Mouse (Mus musculus) spleen, adult 2 months (tissue): ENCODE results near the gene Lcp2. TPM values are rescaled to one million over a fixed set of nuclear protein-coding genes. Genes with fewer than 3 reads are reported as not detected.

Source experiments
- DNase-seq, 2 experiments: peaks; one replicate each; pipeline versions ENCODE4 v3.0.0 to v3.0.0-alpha.2; 2012 to 2021; ENCODE audit warnings: low spot score in 2 of 2, low read depth in 1 of 2
- H3K27ac ChIP-seq: fragments of 200-500 bp; 2 replicates; pipeline ENCODE4 v1.5.1; 2012; ENCODE audit warnings: low read length, inconsistent platforms; ENCODE audit not compliant: insufficient read depth
- H3K27me3 ChIP-seq: fragments of 200-500 bp; 2 replicates; pipeline ENCODE4 v1.6.1; 2012; ENCODE audit warnings: mild to moderate bottlenecking, moderate library complexity, low read length, inconsistent platforms; ENCODE audit not compliant: control insufficient read depth, insufficient read depth
- H3K36me3 ChIP-seq: fragments of 200-500 bp; 2 replicates; pipeline ENCODE4 v1.6.1; 2012; ENCODE audit warnings: mild to moderate bottlenecking, low read length, inconsistent platforms; ENCODE audit not compliant: control insufficient read depth, insufficient read depth
- H3K4me1 ChIP-seq: fragments of 200-500 bp; 2 replicates; pipeline ENCODE4 v1.6.1; 2011; ENCODE audit warnings: inconsistent platforms; ENCODE audit not compliant: control insufficient read depth, insufficient read depth, insufficient read length
- H3K4me3 ChIP-seq: fragments of 200-500 bp; 2 replicates; pipeline ENCODE4 v1.5.1; 2011; ENCODE audit warnings: mild to moderate bottlenecking, inconsistent platforms; ENCODE audit not compliant: insufficient read depth, insufficient read length; ENCODE audit errors: extremely low read depth
- CTCF ChIP-seq: fragments of 200-500 bp; IDR thresholded peaks from 2 replicates; pipeline ENCODE4 v1.5.1; 2011; ENCODE audit warnings: mild to moderate bottlenecking, inconsistent platforms; ENCODE audit not compliant: insufficient read depth, insufficient read length, insufficient replicate concordance; ENCODE audit errors: extremely low read depth
- POLR2A ChIP-seq: fragments of 200-500 bp; IDR thresholded peaks from 2 replicates; pipeline ENCODE4 v1.6.1; 2011; ENCODE audit warnings: low read depth, low read length, inconsistent platforms
- WGBS: fragments of 180-500 bp; shearing (Covaris S2); methylation state at CpG from one replicate; pipeline ENCODE4 v1.1.7; 2018; 5-methylcytosine and 5-hydroxymethylcytosine counted together
- polyA plus RNA-seq: library from polyadenylated mRNA; depleted of rRNA; stranded (reverse); fragments of >200 nt; gene quantifications from 2 replicates; pipeline ENCODE4 v1.2.3, GENCODE M21; 2012

Lcp2 gene
- polyA plus RNA-seq, 1 experiment: 34.0 TPM

DNA sequence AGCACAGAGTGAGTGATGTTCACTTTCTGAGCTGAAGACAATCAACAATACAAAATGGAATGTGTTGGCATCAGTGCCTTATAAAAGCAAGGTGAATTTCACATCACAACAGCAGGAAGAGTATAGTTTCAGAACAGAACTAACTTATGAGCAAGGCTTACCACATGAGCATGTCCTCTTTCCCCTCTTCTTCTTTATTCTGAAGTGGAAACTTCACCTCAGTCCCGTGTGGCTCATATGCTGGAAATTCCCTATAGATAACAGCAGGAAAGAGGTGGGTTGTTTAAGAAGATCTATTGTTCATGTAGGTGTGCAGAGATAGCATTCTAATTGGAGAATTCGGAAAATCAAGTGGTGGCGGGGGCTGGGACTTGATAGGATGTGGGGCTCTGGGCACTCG lies 55.1 kb downstream of the Lcp2 start:
- Histone ChIP-seq H3K4me1 (no peaks in the 10 kb centered on the region), H3K36me3 (no peaks in the 10 kb centered on the region), H3K27me3 (no peaks in the 10 kb centered on the region), H3K4me3 (no peak overlapping the region), H3K27ac (no peak overlapping the region)
- DNase-seq: no peak
- TF ChIP-seq POLR2A: no peak
- TF ChIP-seq CTCF: no peak
- 75% methylated on average over 4 of the region's 4 CpGs for WGBS

DNA sequence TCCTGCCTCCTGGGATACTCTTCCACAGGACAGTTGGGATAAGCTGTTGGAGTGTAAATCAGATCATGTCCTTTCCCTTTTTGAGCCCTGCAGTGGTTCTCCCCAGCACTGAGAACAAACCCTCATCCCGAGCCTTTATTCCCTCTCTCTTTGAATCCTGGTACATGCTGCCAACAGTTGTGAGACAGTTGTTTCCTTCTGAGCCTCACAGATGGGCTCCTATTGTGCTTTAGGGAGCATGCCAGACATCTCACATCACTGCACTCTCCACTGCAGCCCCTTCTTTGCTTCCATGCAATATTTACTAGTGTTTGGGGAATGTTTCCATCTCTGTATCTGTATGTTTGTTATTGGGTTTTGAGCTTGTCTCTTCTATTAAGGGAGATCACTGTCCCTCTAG lies 58.2 kb downstream of the Lcp2 start:
- no peak for DNase-seq
- WGBS: 92% methylated on average over 1 of the region's 1 CpGs
- Histone ChIP-seq H3K36me3 (no peaks in the 10 kb centered on the region), H3K4me1 (no peaks in the 10 kb centered on the region), H3K27ac (no peak overlapping the region), H3K27me3 (no peaks in the 10 kb centered on the region), H3K4me3 (no peak overlapping the region)
- no peak for TF ChIP-seq CTCF
- no peak for TF ChIP-seq POLR2A

DNA sequence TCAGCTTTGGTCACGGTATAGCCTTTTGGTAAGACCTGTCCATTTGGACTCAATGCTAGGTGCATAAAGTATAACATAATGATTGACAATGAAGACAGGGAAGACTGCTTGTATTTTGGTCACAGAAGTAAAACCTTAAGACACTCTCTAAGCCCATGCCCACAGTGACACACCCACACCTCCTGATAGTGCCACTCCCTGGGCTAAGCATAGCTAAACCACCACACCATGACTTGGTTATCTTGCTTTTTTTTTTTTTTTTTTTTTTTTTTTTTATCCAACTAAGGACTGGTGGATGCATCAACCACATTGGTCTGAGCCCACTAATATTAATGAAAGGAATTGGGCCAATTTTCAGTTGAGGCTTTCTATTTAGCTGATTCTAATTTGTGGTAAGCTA lies 62.5 kb downstream of the Lcp2 start:
- Histone ChIP-seq H3K36me3 (no peaks in the 10 kb centered on the region), H3K4me1 (no peaks in the 10 kb centered on the region), H3K27ac (no peak overlapping the region), H3K27me3 (no peaks in the 10 kb centered on the region), H3K4me3 (no peak overlapping the region)
- no peak for TF ChIP-seq POLR2A
- TF ChIP-seq CTCF: no peak
- 100% methylated on average over 1 of the region's 1 CpGs for WGBS
- DNase-seq: no peak

DNA sequence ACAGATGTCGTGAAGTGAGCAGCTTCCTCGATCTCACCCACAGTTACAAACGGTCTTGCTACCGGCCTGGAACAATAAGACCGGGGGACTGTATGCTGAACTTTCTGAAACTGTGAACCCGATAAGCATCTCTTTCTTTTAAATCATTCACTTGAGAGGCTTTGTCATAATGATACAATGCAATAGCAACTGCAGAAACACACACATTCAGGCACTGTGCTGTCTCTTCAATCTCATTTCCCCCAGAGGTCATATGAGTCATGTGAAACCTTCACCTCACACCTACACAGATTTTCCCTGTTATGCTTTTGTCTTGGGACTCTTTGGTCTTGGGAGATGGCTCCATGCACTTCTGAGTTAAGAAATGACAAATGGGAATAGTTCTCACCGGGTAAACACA lies 65.2 kb downstream of the Lcp2 start:
- 62% methylated on average over 7 of the region's 7 CpGs for WGBS
- no peak for TF ChIP-seq CTCF
- TF ChIP-seq POLR2A: no peak
- DNase-seq: no peak
- H3K36me3 ChIP-seq: no peaks in the 10 kb centered on the region
- 0 out of 2 replicates have a peak, but pooled peaks cover 3% of the 10 kb centered on the region for H3K4me1 ChIP-seq
- no peaks in the 10 kb centered on the region for H3K27me3 ChIP-seq
- no peak overlapping the region for H3K27ac ChIP-seq
- no peak overlapping the region for H3K4me3 ChIP-seq

DNA sequence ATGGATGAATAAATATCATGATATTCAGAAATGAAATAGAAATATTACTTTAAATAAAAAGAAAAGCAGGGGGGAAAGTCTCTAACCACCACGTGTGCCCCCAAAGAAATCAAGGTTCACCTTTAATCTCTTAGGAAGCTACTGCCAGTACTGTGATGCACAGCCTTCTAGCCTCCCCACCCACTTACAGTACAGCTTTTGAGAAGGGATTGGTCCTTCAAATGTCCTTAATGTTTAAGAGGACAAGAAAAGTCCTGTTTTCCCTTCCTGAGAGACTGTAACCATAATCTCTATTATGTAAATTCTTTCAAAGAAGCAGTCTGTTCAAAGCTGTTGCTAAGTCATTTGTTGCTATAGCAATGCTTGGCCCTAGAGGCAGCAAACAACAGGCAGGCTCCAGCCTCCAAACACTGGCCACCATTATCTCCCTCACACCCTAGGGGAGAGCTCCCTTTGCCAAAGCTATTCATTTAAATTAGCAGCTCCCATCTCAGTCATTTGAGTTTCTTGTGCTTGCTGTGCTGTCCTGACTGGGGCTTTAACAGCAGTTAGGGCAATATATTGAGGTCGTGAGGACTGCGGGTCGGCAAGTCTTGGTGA lies 66.2 kb downstream of the Lcp2 start:
- Histone ChIP-seq H3K27ac (no peak overlapping the region), H3K36me3 (no peaks in the 10 kb centered on the region), H3K4me3 (no peak overlapping the region), H3K4me1 (0 out of 2 replicates have a peak, but pooled peaks cover 4% of the 10 kb centered on the region), H3K27me3 (no peaks in the 10 kb centered on the region)
- WGBS: 91% methylated on average over 4 of the region's 4 CpGs
- TF ChIP-seq CTCF: no peak
- no peak for TF ChIP-seq POLR2A
- DNase-seq: no peak

DNA sequence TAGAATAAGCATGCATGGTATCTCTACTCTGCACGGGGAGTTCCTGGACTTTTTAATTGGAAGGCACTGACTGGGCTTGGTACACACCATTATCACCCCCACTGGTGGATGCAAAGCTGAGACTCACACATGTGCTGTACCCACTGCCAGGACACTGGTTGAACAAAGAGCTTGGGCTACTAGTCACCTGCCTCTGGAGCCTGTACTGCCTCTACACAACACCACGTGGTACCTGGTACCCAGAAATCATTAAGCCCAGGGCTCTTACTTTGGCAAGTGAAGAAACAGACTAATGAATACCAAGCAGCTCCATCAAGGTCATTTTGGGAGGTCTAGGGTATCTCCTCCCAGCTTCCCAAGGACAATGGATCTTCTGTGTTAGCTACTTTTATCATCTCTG lies 67.0 kb downstream of the Lcp2 start:
- no peak for TF ChIP-seq CTCF
- no peak for TF ChIP-seq POLR2A
- Histone ChIP-seq H3K36me3 (no peaks in the 10 kb centered on the region), H3K27ac (no peak overlapping the region), H3K4me3 (no peak overlapping the region), H3K4me1 (0 out of 2 replicates have a peak, but pooled peaks cover 4% of the 10 kb centered on the region), H3K27me3 (no peaks in the 10 kb centered on the region)
- DNase-seq: no peak
- 88% methylated on average over 2 of the region's 2 CpGs for WGBS

DNA sequence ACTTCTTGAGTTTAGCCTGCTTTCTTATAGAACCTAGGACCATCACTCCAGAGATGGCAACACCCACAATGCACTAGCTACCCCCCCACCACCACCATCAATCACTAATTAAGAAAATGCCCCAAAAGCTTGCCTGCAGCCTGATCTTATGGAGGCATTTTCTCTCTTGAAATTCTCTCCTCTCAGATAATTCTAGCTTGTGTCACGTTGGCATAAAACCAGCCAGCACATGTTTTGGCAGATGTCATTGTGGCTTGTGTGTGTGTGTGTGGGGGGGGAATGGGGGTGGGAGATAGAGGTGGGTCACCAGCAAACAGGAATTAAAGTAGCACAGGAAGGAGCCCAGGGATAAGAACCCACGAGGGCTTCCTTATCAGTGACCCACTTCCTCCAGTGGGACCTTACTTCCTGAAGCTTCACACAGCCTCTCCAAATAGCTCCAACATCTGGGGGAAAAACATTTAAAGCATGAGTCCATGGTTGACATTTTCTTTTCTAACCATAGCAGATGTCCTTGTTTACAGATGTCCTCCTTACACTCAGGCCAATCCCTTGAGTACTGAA lies 69.9 kb downstream of the Lcp2 start:
- no peak for DNase-seq
- Histone ChIP-seq H3K4me3 (no peak overlapping the region), H3K4me1 (0 out of 2 replicates have a peak, but pooled peaks cover 4% of the 10 kb centered on the region), H3K27ac (no peak overlapping the region), H3K27me3 (no peaks in the 10 kb centered on the region), H3K36me3 (no peaks in the 10 kb centered on the region)
- TF ChIP-seq POLR2A: no peak
- no peak for TF ChIP-seq CTCF
- WGBS: 3% methylated on average over 2 of the region's 2 CpGs
